Mouse (Mus musculus): Measurements from ENCODE around the gene Prkag2. TPM values are rescaled to one million over a fixed set of nuclear protein-coding genes. Genes with fewer than 3 reads are reported as not detected.

Gene Prkag2
- polyA plus RNA-seq, 1 experiment from 2014 or later: 65.2 TPM

GRCm38 (mm10) chr5:24970552-24971275 lies 129.7 kb downstream of the Prkag2 start:
- H3K36me3 ChIP-seq: no peaks in the 10 kb centered on the region
- 95% methylated on average over 8 of the region's 8 CpGs for WGBS
- no peak overlapping the region for H3K4me2 ChIP-seq (replicated peaks)
- no peaks in the 10 kb centered on the region for H3K9me3 ChIP-seq
- H3K27me3 ChIP-seq (replicated peaks): no peaks in the 10 kb centered on the region
- no peak overlapping the region for H3K4me3 ChIP-seq
- H3K4me1 ChIP-seq: no peaks in the 10 kb centered on the region
- H3K9ac ChIP-seq: no peak overlapping the region
- no peak overlapping the region for H3K27ac ChIP-seq
- no peak for ATAC-seq (ENCODE audit: low FRiP score, low read depth)

- H3K27ac ChIP-seq: no peak overlapping the region
- H3K27me3 ChIP-seq (replicated peaks): no peaks in the 10 kb centered on the region
- no peak for ATAC-seq (ENCODE audit: low FRiP score, low read depth)
Measured at GRCm38 (mm10) chr5:24969241-24969880, 131.1 kb downstream of the Prkag2 start.

GRCm38 (mm10) chr5:24968792-24969191 lies 131.7 kb downstream of the Prkag2 start:
- Histone ChIP-seq H3K9ac (no peak overlapping the region), H3K27ac (no peak overlapping the region), H3K36me3 (no peaks in the 10 kb centered on the region), H3K4me2 (replicated peaks) (no peak overlapping the region), H3K4me1 (no peaks in the 10 kb centered on the region), H3K27me3 (replicated peaks) (no peaks in the 10 kb centered on the region), H3K4me3 (no peak overlapping the region), H3K9me3 (no peaks in the 10 kb centered on the region)
- ATAC-seq (ENCODE audit: low FRiP score, low read depth): no peak
- 51% methylated on average over 8 of the region's 8 CpGs for WGBS

More at GRCm38 (mm10) chr5:24969241-24969880, 131.1 kb downstream of the Prkag2 start:
- no peak overlapping the region for H3K4me2 ChIP-seq (replicated peaks)
- no peak overlapping the region for H3K4me3 ChIP-seq
- WGBS: 84% methylated on average over 11 of the region's 11 CpGs
- H3K4me1 ChIP-seq: no peaks in the 10 kb centered on the region
- no peaks in the 10 kb centered on the region for H3K9me3 ChIP-seq
- H3K9ac ChIP-seq: no peak overlapping the region
- H3K36me3 ChIP-seq: no peaks in the 10 kb centered on the region

GRCm38 (mm10) chr5:24967898-24968535 lies 132.4 kb downstream of the Prkag2 start:
- Histone ChIP-seq H3K9ac (no peak overlapping the region), H3K4me1 (no peaks in the 10 kb centered on the region), H3K4me2 (replicated peaks) (no peak overlapping the region), H3K27ac (no peak overlapping the region), H3K4me3 (no peak overlapping the region), H3K36me3 (no peaks in the 10 kb centered on the region), H3K27me3 (replicated peaks) (no peaks in the 10 kb centered on the region), H3K9me3 (no peaks in the 10 kb centered on the region)
- ATAC-seq (ENCODE audit: low FRiP score, low read depth): no peak
- 78% methylated on average over 7 of the region's 7 CpGs for WGBS

DNA sequence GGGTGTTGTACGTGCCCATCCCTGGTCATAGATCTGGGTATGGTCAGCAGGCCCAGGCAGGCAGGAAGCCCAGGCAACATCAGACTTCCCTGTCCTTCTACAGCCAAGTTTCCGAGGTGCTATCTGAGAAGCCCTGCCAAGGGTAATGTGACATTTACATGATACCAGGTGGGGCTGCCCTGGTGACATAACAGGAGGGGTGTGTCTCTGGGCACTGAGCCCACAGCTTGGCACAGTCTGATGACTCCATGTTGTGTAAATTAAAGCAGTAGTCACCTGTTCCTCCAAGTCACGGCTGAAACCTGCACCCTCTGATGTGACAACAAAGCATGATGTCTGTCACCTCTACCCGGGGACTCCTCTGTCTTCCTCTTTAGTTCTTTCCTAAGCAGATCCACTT lies 136.7 kb downstream of the Prkag2 start:
- Histone ChIP-seq H3K9me3 (no peaks in the 10 kb centered on the region), H3K27me3 (replicated peaks) (no peaks in the 10 kb centered on the region), H3K4me3 (no peak overlapping the region), H3K4me1 (no peaks in the 10 kb centered on the region), H3K27ac (no peak overlapping the region), H3K4me2 (replicated peaks) (no peak overlapping the region), H3K9ac (no peak overlapping the region), H3K36me3 (no peaks in the 10 kb centered on the region)
- WGBS: 79% methylated on average over 4 of the region's 4 CpGs
- ATAC-seq (ENCODE audit: low FRiP score, low read depth): no peak

GRCm38 (mm10) chr5:24960791-24961190 lies 139.7 kb downstream of the Prkag2 start:
- ATAC-seq (ENCODE audit: low FRiP score, low read depth): no peak
- Histone ChIP-seq H3K9me3 (peaks cover 3% of the 10 kb centered on the region; the same call in 1 of the 2 replicates), H3K4me3 (no peak overlapping the region), H3K36me3 (no peaks in the 10 kb centered on the region), H3K27ac (no peak overlapping the region), H3K9ac (no peak overlapping the region), H3K4me2 (replicated peaks) (no peak overlapping the region), H3K4me1 (no peaks in the 10 kb centered on the region), H3K27me3 (replicated peaks) (no peaks in the 10 kb centered on the region)
- 91% methylated on average over 5 of the region's 5 CpGs for WGBS

GRCm38 (mm10) chr5:24959758-24960157 lies 140.7 kb downstream of the Prkag2 start:
- Histone ChIP-seq H3K9me3 (peaks cover 3% of the 10 kb centered on the region; the same call in 1 of the 2 replicates), H3K9ac (no peak overlapping the region), H3K4me2 (replicated peaks) (no peak overlapping the region), H3K4me1 (no peaks in the 10 kb centered on the region), H3K4me3 (no peak overlapping the region), H3K36me3 (no peaks in the 10 kb centered on the region), H3K27ac (no peak overlapping the region), H3K27me3 (replicated peaks) (no peaks in the 10 kb centered on the region)
- WGBS: 83% methylated on average over 3 of the region's 3 CpGs
- ATAC-seq (ENCODE audit: low FRiP score, low read depth): no peak

DNA sequence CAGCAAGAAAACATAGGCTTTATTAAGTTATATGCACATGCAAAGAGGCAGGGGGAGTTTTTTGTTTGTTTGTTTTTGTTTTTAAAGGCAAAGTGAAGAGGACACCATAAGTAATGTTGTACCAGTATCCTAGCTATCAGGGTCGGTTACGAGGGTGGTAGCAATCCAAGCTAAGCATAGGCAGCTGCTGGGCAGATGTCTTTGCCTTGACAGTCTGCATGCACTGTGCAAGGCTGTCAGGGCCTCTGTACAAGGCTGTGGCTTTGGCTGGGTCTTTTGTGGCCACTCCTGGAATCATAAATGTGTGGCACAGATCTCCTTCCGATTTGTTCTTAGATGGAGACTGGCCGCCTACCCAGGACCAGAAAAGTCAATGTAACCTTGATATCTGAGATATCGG lies 141.8 kb downstream of the Prkag2 start:
- WGBS: 89% methylated on average over 5 of the region's 5 CpGs

DNA sequence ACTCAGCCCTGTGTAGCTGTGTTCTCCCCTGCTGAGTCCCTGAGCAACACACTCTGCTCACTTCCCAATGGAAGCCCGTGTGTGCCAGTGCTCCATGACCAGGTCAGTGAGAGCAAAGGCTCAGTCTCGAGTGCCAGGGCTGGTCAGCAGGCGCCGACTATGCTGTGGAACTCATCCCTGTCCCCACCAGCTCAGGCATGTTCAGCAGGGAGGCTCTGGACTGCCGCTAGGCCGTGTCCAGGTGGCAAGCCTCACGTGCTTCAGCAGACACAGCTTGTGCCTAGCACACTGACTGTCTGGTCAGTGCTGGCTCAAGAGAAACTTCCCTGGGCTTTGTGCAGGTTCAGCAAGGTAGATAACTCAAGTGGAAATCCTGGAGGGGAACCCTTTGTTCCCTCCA lies 143.6 kb downstream of the Prkag2 start:
- ATAC-seq (ENCODE audit: low FRiP score, low read depth): no peak
- H3K9me3 ChIP-seq: peaks cover 3% of the 10 kb centered on the region; the same call in 1 of the 2 replicates
- no peak overlapping the region for H3K9ac ChIP-seq
- no peak overlapping the region for H3K27ac ChIP-seq
- H3K4me1 ChIP-seq: peaks cover 6% of the 10 kb centered on the region; the same call in 1 of the 2 replicates
- H3K4me2 ChIP-seq (replicated peaks): no peak overlapping the region
- no peak overlapping the region for H3K4me3 ChIP-seq
- H3K27me3 ChIP-seq (replicated peaks): no peaks in the 10 kb centered on the region
- WGBS: 91% methylated on average over 7 of the region's 7 CpGs
- H3K36me3 ChIP-seq: no peaks in the 10 kb centered on the region

More for the DNA sequence above, 141.8 kb downstream of the Prkag2 start:
- no peak for ATAC-seq (ENCODE audit: low FRiP score, low read depth)
- Histone ChIP-seq H3K27ac (no peak overlapping the region), H3K36me3 (no peaks in the 10 kb centered on the region), H3K4me2 (replicated peaks) (no peak overlapping the region), H3K4me3 (no peak overlapping the region), H3K9ac (no peak overlapping the region), H3K4me1 (no peaks in the 10 kb centered on the region), H3K27me3 (replicated peaks) (no peaks in the 10 kb centered on the region), H3K9me3 (peaks cover 3% of the 10 kb centered on the region; the same call in 1 of the 2 replicates)

- Histone ChIP-seq H3K9ac (no peak overlapping the region), H3K4me2 (replicated peaks) (no peak overlapping the region), H3K27me3 (replicated peaks) (no peaks in the 10 kb centered on the region), H3K27ac (no peak overlapping the region), H3K36me3 (no peaks in the 10 kb centered on the region), H3K4me3 (no peak overlapping the region), H3K9me3 (peaks cover 3% of the 10 kb centered on the region; the same call in 1 of the 2 replicates), H3K4me1 (peaks cover 6% of the 10 kb centered on the region; the same call in 1 of the 2 replicates)
- WGBS: 56% methylated on average over 16 of the region's 16 CpGs
- ATAC-seq (ENCODE audit: low FRiP score, low read depth): no peak
Measured at GRCm38 (mm10) chr5:24952842-24953741, 147.3 kb downstream of the Prkag2 start.

DNA sequence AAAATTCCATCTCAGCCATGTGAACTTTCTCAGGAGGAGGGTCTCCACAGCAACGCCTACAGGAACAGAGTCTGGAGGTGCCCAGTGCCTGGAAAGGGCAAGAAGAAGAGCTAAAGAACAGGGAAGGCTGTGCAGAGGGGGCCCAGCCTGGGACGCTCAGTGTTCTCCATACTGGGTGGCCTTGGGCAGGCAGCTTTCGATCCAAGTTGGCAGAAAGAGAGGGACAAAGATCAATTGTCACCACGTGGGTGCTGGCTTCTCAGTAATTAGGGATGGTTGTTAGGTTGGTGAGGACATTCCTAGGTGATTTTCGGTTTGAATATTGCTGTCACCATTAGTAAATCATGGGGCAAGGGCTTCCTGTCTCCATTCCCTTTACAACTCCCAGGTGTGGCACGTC lies 148.2 kb downstream of the Prkag2 start:
- Histone ChIP-seq H3K27me3 (replicated peaks) (no peaks in the 10 kb centered on the region), H3K27ac (no peak overlapping the region), H3K4me2 (replicated peaks) (no peak overlapping the region), H3K9ac (no peak overlapping the region), H3K36me3 (no peaks in the 10 kb centered on the region), H3K4me1 (peaks cover 6% of the 10 kb centered on the region; the same call in 1 of the 2 replicates), H3K4me3 (no peak overlapping the region), H3K9me3 (peaks cover 3% of the 10 kb centered on the region; the same call in 1 of the 2 replicates)
- 36% methylated on average over 6 of the region's 6 CpGs for WGBS
- ATAC-seq (ENCODE audit: low FRiP score, low read depth): no peak

All from neural tube, embryonic 12.5 days (tissue).